Mouse (Mus musculus) limb, embryonic 14.5 days (tissue): ENCODE measurements around the gene Csf2rb. TPM values are rescaled to one million over a fixed set of nuclear protein-coding genes. Genes with fewer than 3 reads are reported as not detected.
A peak's percentile ranks its signal among the peaks of the same experiment; 100 is the strongest.

ENCODE experiments used
- ATAC-seq: fragments of 200-750 bp; cut with Nextera tagmentation; 2 replicates; pipeline ENCODE4 v1.8.0; 2017; ENCODE audit warnings: low read depth, moderate number of reproducible peaks, moderate TSS enrichment; ENCODE audit not compliant: low FRiP score
- DNase-seq: peaks from one replicate; pipeline ENCODE4 v3.0.0-alpha.2; 2015; ENCODE audit warnings: low spot score
- H3K27ac ChIP-seq: fragments of 300-500 bp; sonication (generic); replicated peaks from 2 replicates; pipeline ENCODE4 v1.5.1; 2014; ENCODE audit warnings: low read depth, mild to moderate bottlenecking, low read length, moderate library complexity, mixed read lengths
- H3K27me3 ChIP-seq: fragments of 300-500 bp; sonication (generic); 2 replicates; pipeline ENCODE4 v1.6.1; 2014; ENCODE audit warnings: low read length, mixed read lengths; ENCODE audit not compliant: control insufficient read depth, insufficient read depth
- H3K36me3 ChIP-seq: fragments of 300-500 bp; sonication (generic); 2 replicates; pipeline ENCODE4 v1.6.1; 2014; ENCODE audit warnings: mild to moderate bottlenecking, low read length, moderate library complexity, mixed read lengths; ENCODE audit not compliant: control insufficient read depth, insufficient read depth
- H3K4me1 ChIP-seq: fragments of 300-500 bp; sonication (generic); 2 replicates; pipeline ENCODE4 v1.6.1; 2014; ENCODE audit warnings: antibody characterized with exemption, low read length, mixed read lengths; ENCODE audit not compliant: control insufficient read depth, insufficient read depth
- H3K4me2 ChIP-seq: fragments of 300-500 bp; sonication (generic); replicated peaks from 2 replicates; pipeline ENCODE4 v1.6.1; 2014; ENCODE audit warnings: low read depth, mild to moderate bottlenecking, low read length, moderate library complexity; ENCODE audit not compliant: severe bottlenecking
- H3K4me3 ChIP-seq: fragments of 300-500 bp; sonication (generic); replicated peaks from 2 replicates; pipeline ENCODE4 v1.5.1; 2014; ENCODE audit warnings: low read length
- H3K9ac ChIP-seq: fragments of 300-500 bp; sonication (generic); 2 replicates; pipeline ENCODE4 v1.6.1; 2014; ENCODE audit warnings: mild to moderate bottlenecking, low read depth, low read length, moderate library complexity; ENCODE audit not compliant: severe bottlenecking
- H3K9me3 ChIP-seq: fragments of 300-500 bp; sonication (generic); 2 replicates; pipeline ENCODE4 v1.6.1; 2016; ENCODE audit warnings: low read length; ENCODE audit not compliant: control insufficient read depth
- POLR2A ChIP-seq: fragments of 200-500 bp; IDR thresholded peaks from 2 replicates; pipeline ENCODE4 v1.8.0; 2012; ENCODE audit warnings: inconsistent platforms, mild to moderate bottlenecking, moderate library complexity, borderline replicate concordance; ENCODE audit not compliant: insufficient read depth, insufficient read length; ENCODE audit errors: extremely low read depth
- WGBS: fragments of 180-500 bp; shearing (Covaris S2); extraction: QIAGEN DNeasy Blood & Tissue Kit; methylation state at CpG from one replicate; pipeline ENCODE4 v1.1.7; 2014; 5-methylcytosine and 5-hydroxymethylcytosine counted together
- microRNA-seq: library from miRNA; unstranded; fragments of <30 nt; microRNA quantifications from one replicate; pipeline ENCODE4, GENCODE M21; 2016
- polyA plus RNA-seq, 2 experiments: library from polyadenylated mRNA; depleted of rRNA in 1 of 2; stranded (reverse) in 1 of 2; unstranded in 1 of 2; fragments of >200 nt; fragmentation: Nextera tagmentation in 1 of 2; extraction: Ambion mirVana in 1 of 2; gene quantifications; 2 replicates each; pipeline versions ENCODE4 v1.2.1 to v1.2.3; 2012 to 2014

Csf2rb gene
- polyA plus RNA-seq, 2 experiments = 4.0 to 4.6 TPM

DNA sequence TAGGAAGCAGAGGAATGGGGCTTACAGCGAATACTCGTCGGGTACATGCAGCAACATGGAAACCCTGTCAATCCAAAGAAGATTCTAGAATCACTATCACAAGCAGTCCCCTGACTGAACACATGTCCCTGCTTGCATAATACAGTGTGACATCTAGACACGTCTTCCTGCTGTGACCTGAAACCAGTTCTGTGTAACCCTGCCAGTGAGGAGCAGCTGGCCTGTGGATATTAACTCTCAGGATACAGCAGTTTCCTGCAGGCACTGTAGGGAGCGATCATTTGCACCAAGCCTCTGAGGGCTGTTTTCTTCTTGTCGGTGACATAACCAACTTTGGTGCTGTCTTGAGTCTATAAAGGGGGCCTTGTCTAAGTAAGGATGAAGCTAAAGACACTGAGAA is 75.8 kb downstream of the Csf2rb start:
- ATAC-seq = no peak
- 77% methylated on average over 6 of the region's 6 CpGs for WGBS

DNA sequence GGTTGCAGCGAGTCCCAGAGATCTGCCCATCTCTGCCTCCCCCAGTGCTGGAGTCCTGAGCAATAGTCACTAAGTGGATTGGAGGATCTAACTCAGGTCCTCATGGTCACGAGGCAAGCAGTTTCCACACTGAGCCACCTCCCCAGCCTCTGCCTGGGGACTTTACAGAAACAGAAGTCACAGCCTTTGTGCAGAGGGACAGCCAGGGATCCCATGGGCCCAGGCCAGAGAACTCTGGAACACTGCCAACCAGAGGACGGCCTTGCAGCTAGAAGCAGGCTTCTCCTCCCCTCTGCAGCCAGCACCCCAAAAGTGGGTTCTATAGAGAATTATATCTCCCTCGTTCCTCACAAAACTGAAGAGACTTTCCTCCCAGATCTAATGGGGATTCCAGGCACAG is 76.4 kb downstream of the Csf2rb start:
- no peaks in the 10 kb centered on the region for H3K27me3 ChIP-seq
- peaks cover 15% of the 10 kb centered on the region; the same call in 1 of the 2 replicates for H3K4me1 ChIP-seq
- ATAC-seq = no peak
- no peak overlapping the region for H3K4me3 ChIP-seq
- DNase-seq = no peak
- H3K9ac ChIP-seq = no peak overlapping the region
- H3K27ac ChIP-seq = no peak overlapping the region
- no peak overlapping the region for H3K4me2 ChIP-seq
- TF ChIP-seq POLR2A = no peak
- no peaks in the 10 kb centered on the region for H3K36me3 ChIP-seq
- 55% methylated on average over 4 of the region's 4 CpGs for WGBS
- H3K9me3 ChIP-seq = no peaks in the 10 kb centered on the region

More for the DNA sequence above, 75.8 kb downstream of the Csf2rb start:
- no peak for TF ChIP-seq POLR2A
- Histone ChIP-seq H3K4me3 (no peak overlapping the region), H3K36me3 (no peaks in the 10 kb centered on the region), H3K9me3 (no peaks in the 10 kb centered on the region), H3K4me2 (no peak overlapping the region), H3K27ac (no peak overlapping the region), H3K4me1 (peaks cover 15% of the 10 kb centered on the region; the same call in 1 of the 2 replicates), H3K27me3 (no peaks in the 10 kb centered on the region), H3K9ac (no peak overlapping the region)
- DNase-seq = peak; percentile 10

DNA sequence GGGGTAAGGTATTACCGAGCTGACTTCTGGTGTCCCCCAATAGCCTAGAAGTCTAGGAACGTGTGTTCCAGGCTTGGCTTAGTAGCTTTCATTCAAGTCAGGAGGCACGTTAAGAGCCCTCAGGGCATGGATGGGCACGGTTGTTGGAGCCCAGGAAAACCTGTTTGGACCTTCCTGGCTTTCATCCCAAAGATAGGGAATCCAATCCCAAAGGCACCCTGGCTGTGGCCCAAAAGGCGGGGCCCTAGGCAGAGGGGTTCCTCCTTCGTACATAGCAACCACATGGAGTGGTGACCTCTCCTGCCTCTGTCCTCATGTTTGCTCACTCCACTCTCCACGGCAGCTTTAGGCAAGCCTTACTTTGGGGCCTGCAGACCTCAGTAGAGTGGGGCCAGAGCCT is 76.9 kb downstream of the Csf2rb start:
- Histone ChIP-seq H3K4me3 (no peak overlapping the region), H3K27me3 (no peaks in the 10 kb centered on the region), H3K4me2 (no peak overlapping the region), H3K4me1 (peaks cover 19% of the 10 kb centered on the region), H3K9me3 (no peaks in the 10 kb centered on the region), H3K9ac (no peak overlapping the region), H3K27ac (no peak overlapping the region), H3K36me3 (no peaks in the 10 kb centered on the region)
- no peak for DNase-seq
- WGBS = 74% methylated on average over 7 of the region's 7 CpGs
- no peak for ATAC-seq
- TF ChIP-seq POLR2A = no peak

DNA sequence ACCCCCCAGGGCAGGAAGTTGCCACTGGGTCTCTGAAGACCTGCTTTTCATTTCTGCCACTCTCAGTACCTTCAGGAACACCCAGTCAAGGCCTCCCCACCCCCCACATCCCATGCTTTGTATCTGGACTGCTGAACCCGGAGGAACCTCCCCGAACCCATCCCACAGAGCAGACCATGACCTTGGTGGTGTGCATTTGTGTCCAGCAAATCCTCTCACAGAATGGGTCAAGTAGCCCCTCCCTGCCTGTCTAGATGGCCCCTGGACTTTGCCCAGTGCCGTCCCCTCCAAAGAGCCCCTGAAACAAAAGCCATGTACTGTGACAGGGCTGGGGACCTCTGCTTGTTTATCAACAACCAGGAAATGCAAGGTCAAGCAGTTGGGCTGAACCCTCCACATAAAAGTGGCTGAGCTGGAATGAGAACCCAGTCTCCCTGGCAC is 77.8 kb downstream of the Csf2rb start:
- no peak overlapping the region for H3K4me3 ChIP-seq
- H3K36me3 ChIP-seq = no peaks in the 10 kb centered on the region
- WGBS = 46% methylated on average over 3 of the region's 3 CpGs
- no peaks in the 10 kb centered on the region; the same call in 1 of the 2 replicates for H3K27me3 ChIP-seq
- no peak for ATAC-seq
- H3K9ac ChIP-seq = no peak overlapping the region
- no peak for TF ChIP-seq POLR2A
- DNase-seq = no peak
- H3K27ac ChIP-seq = no peak overlapping the region
- peaks cover 19% of the 10 kb centered on the region for H3K4me1 ChIP-seq
- no peaks in the 10 kb centered on the region for H3K9me3 ChIP-seq
- no peak overlapping the region for H3K4me2 ChIP-seq

Small RNA genes lying within 50 kb of the gene (microRNA-seq; reads per million reads assigned to microRNA genes)
- gene Mir7676-1 = not detected
- not detected for gene Mir7676-2

Other genes with a start within 250 kb of the Csf2rb start
- gene Cacng2, start 205.7 kb upstream of the Csf2rb start, polyA plus RNA-seq (2012; rRNA removed) = 0.03 TPM in 1 of 2 replicates, not detected in the other
- not detected in 2 replicates for gene Cacng2, start 205.7 kb upstream of the Csf2rb start, polyA plus RNA-seq (2014; fragmentation: Nextera tagmentation; extraction: Ambion mirVana)
- gene Ift27, start 151.6 kb upstream of the Csf2rb start, polyA plus RNA-seq (2012; rRNA removed) = 44.4 and 45.3 TPM in 2 replicates
- 98.1 and 102 TPM in 2 replicates for gene Ift27, start 151.6 kb upstream of the Csf2rb start, polyA plus RNA-seq (2014; fragmentation: Nextera tagmentation; extraction: Ambion mirVana)
- gene Pvalb, start 119.4 kb upstream of the Csf2rb start, polyA plus RNA-seq (2012; rRNA removed) = 0.16 TPM in 1 of 2 replicates, not detected in the other
- 0.29 TPM in 1 of 2 replicates, not detected in the other for gene Pvalb, start 119.4 kb upstream of the Csf2rb start, polyA plus RNA-seq (2014; fragmentation: Nextera tagmentation; extraction: Ambion mirVana)
- gene Ncf4, start 81.0 kb upstream of the Csf2rb start, polyA plus RNA-seq (2012; rRNA removed) = 4.0 and 4.1 TPM in 2 replicates
- gene Ncf4, start 81.0 kb upstream of the Csf2rb start, polyA plus RNA-seq (2014; fragmentation: Nextera tagmentation; extraction: Ambion mirVana) = 5.4 and 5.6 TPM in 2 replicates
- gene Csf2rb2, start 20.0 kb upstream of the Csf2rb start, polyA plus RNA-seq (2012; rRNA removed) = 1.6 and 2.6 TPM in 2 replicates
- 0.59 and 0.88 TPM in 2 replicates for gene Csf2rb2, start 20.0 kb upstream of the Csf2rb start, polyA plus RNA-seq (2014; fragmentation: Nextera tagmentation; extraction: Ambion mirVana)
- not detected in 2 replicates for gene Tex33, start 70.2 kb downstream of the Csf2rb start, polyA plus RNA-seq (2012; rRNA removed)
- gene Tex33, start 70.2 kb downstream of the Csf2rb start, polyA plus RNA-seq (2014; fragmentation: Nextera tagmentation; extraction: Ambion mirVana) = not detected in 2 replicates
- gene Tst, start 80.2 kb downstream of the Csf2rb start, polyA plus RNA-seq (2012; rRNA removed) = 8.3 and 9.1 TPM in 2 replicates
- 12.4 and 12.8 TPM in 2 replicates for gene Tst, start 80.2 kb downstream of the Csf2rb start, polyA plus RNA-seq (2014; fragmentation: Nextera tagmentation; extraction: Ambion mirVana)
- 53.8 and 78.4 TPM in 2 replicates for gene Mpst, start 80.7 kb downstream of the Csf2rb start, polyA plus RNA-seq (2012; rRNA removed)
- 1.8 and 2.7 TPM in 2 replicates for gene Mpst, start 80.7 kb downstream of the Csf2rb start, polyA plus RNA-seq (2014; fragmentation: Nextera tagmentation; extraction: Ambion mirVana)
- 149 and 212 TPM in 2 replicates for gene Kctd17, start 102.8 kb downstream of the Csf2rb start, polyA plus RNA-seq (2012; rRNA removed)
- 47.9 and 49.3 TPM in 2 replicates for gene Kctd17, start 102.8 kb downstream of the Csf2rb start, polyA plus RNA-seq (2014; fragmentation: Nextera tagmentation; extraction: Ambion mirVana)
- 0.05 and 0.08 TPM in 2 replicates for gene Tmprss6, start 142.9 kb downstream of the Csf2rb start, polyA plus RNA-seq (2012; rRNA removed)
- 0.08 and 0.58 TPM in 2 replicates for gene Tmprss6, start 142.9 kb downstream of the Csf2rb start, polyA plus RNA-seq (2014; fragmentation: Nextera tagmentation; extraction: Ambion mirVana)
- gene Il2rb, start 169.5 kb downstream of the Csf2rb start, polyA plus RNA-seq (2012; rRNA removed) = 0.39 and 0.73 TPM in 2 replicates
- 0.15 and 0.33 TPM in 2 replicates for gene Il2rb, start 169.5 kb downstream of the Csf2rb start, polyA plus RNA-seq (2014; fragmentation: Nextera tagmentation; extraction: Ambion mirVana)
- 89.1 and 110 TPM in 2 replicates for gene C1qtnf6, start 205.7 kb downstream of the Csf2rb start, polyA plus RNA-seq (2012; rRNA removed)
- gene C1qtnf6, start 205.7 kb downstream of the Csf2rb start, polyA plus RNA-seq (2014; fragmentation: Nextera tagmentation; extraction: Ambion mirVana) = 59.6 and 60.1 TPM in 2 replicates
- 0.05 and 0.08 TPM in 2 replicates for gene Sstr3, start 218.9 kb downstream of the Csf2rb start, polyA plus RNA-seq (2012; rRNA removed)
- gene Sstr3, start 218.9 kb downstream of the Csf2rb start, polyA plus RNA-seq (2014; fragmentation: Nextera tagmentation; extraction: Ambion mirVana) = not detected in 2 replicates
- gene Rac2, start 247.0 kb downstream of the Csf2rb start, polyA plus RNA-seq (2012; rRNA removed) = 15.9 and 21.9 TPM in 2 replicates
- gene Rac2, start 247.0 kb downstream of the Csf2rb start, polyA plus RNA-seq (2014; fragmentation: Nextera tagmentation; extraction: Ambion mirVana) = 34.2 and 38.2 TPM in 2 replicates